Mouse (Mus musculus) left cerebral cortex, postnatal 14 days (tissue): ENCODE data around the gene Grik5. TPM values are rescaled to one million over a fixed set of nuclear protein-coding genes. Genes with fewer than 3 reads are reported as not detected.

Source experiments
- DNase-seq, 2 experiments: peaks; one replicate each; pipeline ENCODE4 v3.0.0; 2021 to 2022; ENCODE audit warnings: low spot score in 2 of 2, mixed read lengths in 1 of 2
- intact Hi-C: fragments of 180-260 bp; cut with DNase I; formaldehyde crosslinking; loops from one replicate; pipeline ENCODE4 v1.15.1; 2025
- long read RNA-seq, 2 experiments: library from polyadenylated mRNA; stranded (forward); transcript quantifications; one replicate each; pipeline ENCODE4 v2.0.0; 2021
- total RNA-seq, 2 experiments: library from RNA; stranded (reverse); gene quantifications; 2 replicates each; pipeline ENCODE4 v1.2.3; 2021

Gene Grik5
- total RNA-seq = 100 to 1,000 TPM; 264 to 270 TPM
- long read RNA-seq, experiment 1, transcript Grik5-201 (20 exons, 3,763 nt) = major isoform, 64 of 158 reads
- long read RNA-seq, experiment 1, partial matches to known transcripts = 74 of 158 reads
- long read RNA-seq, experiment 1, other reads (novel, unspliced or antisense) = 20 of 158 reads
- long read RNA-seq, experiment 2, transcript Grik5-201 (20 exons, 3,763 nt) = major isoform, 48 of 165 reads
- long read RNA-seq, experiment 2, partial matches to known transcripts = 86 of 165 reads
- long read RNA-seq, experiment 2, other reads (novel, unspliced or antisense) = 31 of 165 reads

- DNase-seq = no peak
- intact Hi-C loops = loop anchor here (5.0 kb wide), 2 partner anchors 35 to 65 kb away; partner anchors contain the start of gene Atp1a3
Measured at GRCm38 (mm10) chr7:25071979-25072715, at the start of gene Grik5, which contains the start of gene Zfp574. TSS of gene Grik5 (minus strand) at chr7:25072346. TSS of gene Zfp574 (plus strand) at chr7:25072567.

GRCm38 (mm10) chr7:25121240-25121786, 49.2 kb upstream of the Grik5 start:
- intact Hi-C loops = no loop called here
- DNase-seq = no peak

- intact Hi-C loops = no loop called here
- peak; percentile 49 to 54 for DNase-seq
Measured at GRCm38 (mm10) chr7:25120061-25120834, 48.1 kb upstream of the Grik5 start.

GRCm38 (mm10) chr7:25112956-25113603, 40.9 kb upstream of the Grik5 start:
- no peak for DNase-seq
- intact Hi-C loops = no loop called here

GRCm38 (mm10) chr7:25112178-25112955, 40.2 kb upstream of the Grik5 start:
- intact Hi-C loops = no loop called here
- DNase-seq = peak in 1 of 2 experiments; percentile 44

GRCm38 (mm10) chr7:25110336-25110735, 38.2 kb upstream of the Grik5 start:
- DNase-seq = no peak
- intact Hi-C loops = no loop called here

GRCm38 (mm10) chr7:25109355-25109754, 37.2 kb upstream of the Grik5 start:
- intact Hi-C loops = loop anchor here (5.0 kb wide), 1 partner anchor 78 kb away; no protein-coding TSS in a partner anchor
- DNase-seq = no peak

- intact Hi-C loops = loop anchor here (5.0 kb wide), 1 partner anchor 80 kb away; no protein-coding TSS in a partner anchor
Measured at GRCm38 (mm10) chr7:25106790-25107502, 34.8 kb upstream of the Grik5 start.

GRCm38 (mm10) chr7:25105411-25106160, 33.4 kb upstream of the Grik5 start:
- peak; percentile 89 to 91 for DNase-seq
- intact Hi-C loops = loop anchor here (5.0 kb wide), 1 partner anchor 82 kb away; no protein-coding TSS in a partner anchor

More at GRCm38 (mm10) chr7:25106790-25107502, 34.8 kb upstream of the Grik5 start:
- DNase-seq = no peak

GRCm38 (mm10) chr7:25099581-25099980, 27.4 kb upstream of the Grik5 start:
- intact Hi-C loops = no loop called here
- no peak for DNase-seq

- peak in 1 of 2 experiments; percentile 57 for DNase-seq
- intact Hi-C loops = no loop called here
Measured at GRCm38 (mm10) chr7:25098169-25098568, 26.0 kb upstream of the Grik5 start.

- DNase-seq = no peak
- intact Hi-C loops = loop anchor here (10.0 kb wide), 1 partner anchor 225 kb away; the partner anchor contains the start of gene Megf8
Measured at GRCm38 (mm10) chr7:25089875-25090274, 17.7 kb upstream of the Grik5 start.

GRCm38 (mm10) chr7:25088968-25089367, 16.8 kb upstream of the Grik5 start:
- intact Hi-C loops = loop anchor here (10.0 kb wide), 1 partner anchor 226 kb away; the partner anchor contains the start of gene Megf8
- no peak for DNase-seq

- intact Hi-C loops = loop anchor here (10.0 kb wide), 1 partner anchor 226 kb away; the partner anchor contains the start of gene Megf8
- no peak for DNase-seq
Measured at GRCm38 (mm10) chr7:25088531-25088930, 16.4 kb upstream of the Grik5 start.

- no peak for DNase-seq
Measured at GRCm38 (mm10) chr7:25087972-25088371, 15.8 kb upstream of the Grik5 start.

GRCm38 (mm10) chr7:25087256-25087912, 15.2 kb upstream of the Grik5 start:
- no peak for DNase-seq
- intact Hi-C loops = loop anchor here (10.0 kb wide), 1 partner anchor 227 kb away; the partner anchor contains the start of gene Megf8

More at GRCm38 (mm10) chr7:25087972-25088371, 15.8 kb upstream of the Grik5 start:
- intact Hi-C loops = loop anchor here (10.0 kb wide), 1 partner anchor 227 kb away; the partner anchor contains the start of gene Megf8
